Mouse (Mus musculus) adipocyte (in vitro differentiated cells): ENCODE measurements around the gene Gm16867.
"Not testable (repeated sequence)": the region's sequence is repeated elsewhere in the genome, so short reads cannot be mapped to it uniquely, and the experiment has no call there.

Experiments
- DNase-seq: peaks from one replicate; pipeline ENCODE4 v3.0.0-alpha.2; 2016; ENCODE audit warnings: low spot score

Gene Gm16867

DNA sequence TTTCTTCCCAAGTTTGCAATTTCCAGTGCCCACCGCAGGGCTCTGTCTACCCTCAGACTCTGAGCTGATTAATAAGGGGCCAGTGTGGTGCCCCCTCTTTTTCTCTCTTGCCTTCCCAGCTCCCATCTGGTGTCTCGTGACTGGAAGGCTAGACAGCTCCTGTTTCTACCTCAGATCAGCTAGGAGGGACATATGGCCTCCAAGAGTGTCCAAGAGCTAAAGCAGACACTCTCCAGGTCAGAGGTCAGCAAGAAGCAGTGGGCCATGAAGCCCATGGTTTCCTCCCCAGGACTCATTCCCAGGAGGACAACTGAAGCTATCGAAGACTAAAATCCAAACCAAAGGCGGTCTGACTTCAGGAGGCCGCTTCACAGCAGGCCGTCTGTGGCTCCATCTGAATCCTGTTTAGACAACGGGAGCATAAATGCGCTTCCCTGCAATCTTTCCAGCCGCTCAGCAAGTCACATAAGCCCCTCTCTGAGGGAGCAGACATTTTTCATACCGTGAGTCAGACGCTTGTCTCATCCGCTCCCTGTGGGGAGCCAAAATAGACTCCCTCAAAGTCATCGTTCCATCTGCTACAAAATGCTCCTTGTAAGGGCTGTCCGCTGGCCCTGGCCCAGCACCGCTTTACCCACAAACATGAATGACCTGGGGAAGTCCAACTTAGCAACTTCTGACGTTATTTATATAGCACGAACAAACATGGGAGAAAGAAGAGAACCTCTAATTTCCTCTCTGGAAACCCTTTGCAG is 35.4 kb downstream of the Gm16867 start:
- not testable (repeated sequence) for DNase-seq

- not testable (repeated sequence) for DNase-seq
These were observed 38.7 kb downstream of the Gm16867 start for GRCm38 (mm10) chr14:69464465-69464864.

DNA sequence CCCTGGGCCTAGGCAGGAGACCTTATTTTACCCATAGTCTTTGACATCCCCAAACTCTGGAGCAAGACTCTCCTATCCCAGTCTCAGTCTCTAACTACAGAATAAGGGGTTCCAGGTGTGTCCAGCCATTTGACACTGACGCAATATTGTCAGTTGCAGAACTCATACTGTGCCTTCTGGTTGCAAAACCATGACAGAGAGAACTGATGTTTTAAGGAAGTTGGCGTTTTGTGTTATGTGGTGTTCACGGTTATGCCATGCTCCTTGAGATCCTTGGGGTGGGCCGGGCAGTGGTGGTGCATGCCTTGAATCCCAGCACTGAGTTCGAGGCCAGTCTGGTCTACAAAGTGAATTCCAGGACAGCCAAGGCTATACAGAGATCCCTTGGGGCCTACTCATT is 45.5 kb downstream of the Gm16867 start:
- not testable (repeated sequence) for DNase-seq

GRCm38 (mm10) chr14:69454640-69455039 is 48.5 kb downstream of the Gm16867 start:
- not testable (repeated sequence) for DNase-seq

- not testable (repeated sequence) for DNase-seq
These were observed 54.3 kb downstream of the Gm16867 start for GRCm38 (mm10) chr14:69448845-69449244.

DNA sequence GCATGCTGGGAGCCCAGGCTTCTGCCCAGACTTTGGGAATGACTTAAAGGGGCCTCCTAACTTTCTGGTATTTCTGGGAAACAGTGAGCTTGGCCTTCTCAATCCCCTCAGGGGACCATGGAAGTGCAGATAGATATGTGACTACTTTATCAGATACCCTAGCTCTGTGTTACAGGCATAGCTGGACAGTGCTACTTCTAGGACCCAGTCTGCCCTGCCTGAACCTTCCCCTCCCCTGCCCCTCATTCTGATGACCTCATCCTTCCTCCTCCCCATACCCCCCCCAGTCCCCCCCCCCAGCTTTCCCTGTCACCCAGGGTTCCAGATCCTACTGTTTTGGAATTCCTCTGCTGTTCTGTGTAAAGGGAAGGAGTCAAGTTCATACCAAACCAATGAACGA is 56.2 kb downstream of the Gm16867 start:
- not testable (repeated sequence) for DNase-seq

- not testable (repeated sequence) for DNase-seq
These were observed 60.0 kb downstream of the Gm16867 start for GRCm38 (mm10) chr14:69443092-69443692.

GRCm38 (mm10) chr14:69440955-69441354 is 62.2 kb downstream of the Gm16867 start:
- DNase-seq = not testable (repeated sequence)

DNA sequence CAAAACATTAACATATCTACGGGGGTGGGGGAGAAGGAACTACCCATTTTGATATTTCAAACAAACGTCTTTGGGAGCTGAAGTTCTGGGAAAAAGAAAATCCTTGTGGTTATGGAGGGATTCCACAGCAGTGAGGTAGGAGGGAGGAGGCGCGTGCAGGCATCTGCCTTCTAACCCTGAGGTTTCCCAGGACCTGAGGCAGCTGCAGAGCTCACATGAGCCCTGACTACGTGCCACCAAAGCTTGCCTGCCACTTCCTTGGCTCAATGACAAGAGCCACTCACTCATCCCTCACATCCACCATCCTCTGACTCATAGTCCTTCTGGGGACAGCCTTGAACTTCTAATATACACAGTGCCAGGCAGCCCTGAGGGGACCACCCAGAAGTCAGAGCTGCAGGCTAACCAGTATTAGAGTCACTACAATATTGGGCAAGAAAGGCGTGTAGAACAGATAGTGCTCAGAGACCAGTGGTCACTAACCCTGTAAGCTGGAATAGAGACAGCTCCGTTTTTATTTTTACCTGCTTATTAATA is 64.4 kb downstream of the Gm16867 start:
- DNase-seq = not testable (repeated sequence)

GRCm38 (mm10) chr14:69421003-69421402 is 82.2 kb downstream of the Gm16867 start:
- DNase-seq = not testable (repeated sequence)

GRCm38 (mm10) chr14:69417545-69417944 is 85.6 kb downstream of the Gm16867 start:
- not testable (repeated sequence) for DNase-seq
